Mouse (Mus musculus) testis, adult 2 months (tissue): Measurements from ENCODE around the gene Lrrc8b. TPM values are rescaled to one million over a fixed set of nuclear protein-coding genes. Genes with fewer than 3 reads are reported as not detected.

Experiments used
- H3K27ac ChIP-seq: fragments of 200-500 bp; 2 replicates; pipeline ENCODE4 v1.5.1; 2012; ENCODE audit warnings: low read depth, low read length; ENCODE audit not compliant: control insufficient read depth, insufficient read depth
- H3K27me3 ChIP-seq: fragments of 200-500 bp; 2 replicates; pipeline ENCODE4 v1.6.1; 2012; ENCODE audit warnings: mild to moderate bottlenecking, low read length, moderate library complexity; ENCODE audit not compliant: control insufficient read depth, insufficient read depth
- H3K36me3 ChIP-seq: fragments of 200-500 bp; 2 replicates; pipeline ENCODE4 v1.6.1; 2012; ENCODE audit warnings: mild to moderate bottlenecking, low read length; ENCODE audit not compliant: control insufficient read depth, insufficient read depth
- H3K4me1 ChIP-seq: fragments of 200-500 bp; 2 replicates; pipeline ENCODE4 v1.6.1; 2012; ENCODE audit warnings: low read length; ENCODE audit not compliant: control insufficient read depth, insufficient read depth
- H3K4me3 ChIP-seq: fragments of 200-500 bp; 2 replicates; pipeline ENCODE4 v1.5.1; 2012; ENCODE audit warnings: low read depth, mild to moderate bottlenecking, low read length, moderate library complexity, mixed read lengths; ENCODE audit not compliant: control insufficient read depth
- CTCF ChIP-seq: fragments of 200-500 bp; IDR thresholded peaks from 2 replicates; pipeline ENCODE4 v1.5.1; 2012; ENCODE audit warnings: low read depth, mild to moderate bottlenecking, inconsistent platforms, low read length, moderate library complexity; ENCODE audit not compliant: control insufficient read depth, insufficient read depth, insufficient replicate concordance
- POLR2A ChIP-seq: fragments of 200-500 bp; IDR thresholded peaks from 2 replicates; pipeline ENCODE4 v1.6.1; 2012; ENCODE audit warnings: low read depth, mild to moderate bottlenecking, inconsistent platforms, low read length, moderate library complexity; ENCODE audit not compliant: control insufficient read depth
- polyA plus RNA-seq: library from polyadenylated mRNA; depleted of rRNA; stranded (reverse); fragments of >200 nt; gene quantifications from 2 replicates; pipeline ENCODE4 v1.2.3, GENCODE M21; 2012; rRNA removed

Gene Lrrc8b
- polyA plus RNA-seq, 1 experiment, result 336 TPM

DNA sequence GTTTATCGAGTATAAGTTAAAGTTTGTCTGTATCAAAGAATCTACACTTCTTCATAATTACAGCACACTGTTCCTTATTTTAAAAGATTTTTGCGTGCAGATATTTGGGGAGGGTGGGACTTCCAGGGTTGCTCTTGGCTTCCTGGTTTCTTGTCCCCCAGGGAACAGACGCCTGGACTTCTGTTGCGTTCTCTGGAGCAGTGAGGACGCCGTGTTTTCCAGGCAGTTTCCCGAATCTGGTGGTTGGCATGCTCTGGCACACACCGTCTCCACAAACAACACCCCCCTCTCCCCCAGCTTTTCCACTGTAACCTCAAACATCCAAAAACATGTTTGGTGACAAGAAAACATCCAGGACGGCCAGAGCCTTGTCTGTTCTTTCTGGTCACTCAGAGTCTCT lies 111.2 kb downstream of the Lrrc8b start:
- H3K36me3 ChIP-seq, result no peaks in the 10 kb centered on the region
- TF ChIP-seq CTCF, result no peak
- TF ChIP-seq POLR2A, result no peak
- no peaks in the 10 kb centered on the region for H3K4me1 ChIP-seq
- no peak overlapping the region for H3K4me3 ChIP-seq
- no peaks in the 10 kb centered on the region for H3K27me3 ChIP-seq
- H3K27ac ChIP-seq, result no peak overlapping the region

DNA sequence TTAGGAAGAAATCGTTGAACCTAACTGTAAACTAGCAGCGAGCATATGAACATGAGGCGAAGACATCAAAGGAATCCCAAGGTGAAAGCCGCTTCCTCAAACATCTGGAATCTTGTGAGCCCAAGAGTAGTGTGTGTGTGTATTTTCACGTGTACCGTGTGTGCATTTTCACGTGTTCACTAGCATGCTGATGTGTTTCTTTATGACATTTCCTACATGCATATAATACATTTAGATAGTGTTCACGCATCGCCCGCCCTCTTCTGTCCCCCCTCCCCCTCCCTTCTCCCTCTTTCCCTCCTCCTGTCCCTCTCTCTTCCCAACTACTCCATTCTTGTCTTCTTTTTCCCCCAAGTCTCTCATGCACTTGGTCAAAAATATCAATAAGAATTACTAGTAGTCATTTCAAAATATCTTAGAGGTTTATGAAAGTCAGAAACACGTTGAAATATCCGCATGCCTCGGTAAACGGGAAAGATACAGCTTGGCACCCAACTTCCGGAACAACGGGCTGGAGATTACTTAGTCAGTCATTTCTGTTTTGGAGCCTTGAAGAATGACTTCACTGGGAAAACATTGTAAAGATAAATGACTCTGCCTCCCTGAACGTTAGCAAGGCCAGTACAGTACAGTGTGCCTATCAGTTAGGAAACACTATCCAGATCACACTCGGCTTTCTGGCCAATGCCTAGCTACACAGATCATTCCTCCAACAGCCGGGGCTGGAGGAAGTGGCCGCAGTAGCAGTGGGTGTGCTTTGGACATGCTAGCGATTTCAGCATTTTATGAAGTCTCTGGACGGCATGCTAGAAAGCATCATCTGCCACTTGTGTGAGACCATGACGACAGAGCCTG lies 112.1 kb downstream of the Lrrc8b start:
- no peak for TF ChIP-seq CTCF
- no peak for TF ChIP-seq POLR2A
- Histone ChIP-seq H3K27ac (peak overlapping the region; percentile 40; the same call in 1 of the 2 replicates), H3K4me3 (no peak overlapping the region), H3K4me1 (no peaks in the 10 kb centered on the region), H3K36me3 (no peaks in the 10 kb centered on the region), H3K27me3 (no peaks in the 10 kb centered on the region)

DNA sequence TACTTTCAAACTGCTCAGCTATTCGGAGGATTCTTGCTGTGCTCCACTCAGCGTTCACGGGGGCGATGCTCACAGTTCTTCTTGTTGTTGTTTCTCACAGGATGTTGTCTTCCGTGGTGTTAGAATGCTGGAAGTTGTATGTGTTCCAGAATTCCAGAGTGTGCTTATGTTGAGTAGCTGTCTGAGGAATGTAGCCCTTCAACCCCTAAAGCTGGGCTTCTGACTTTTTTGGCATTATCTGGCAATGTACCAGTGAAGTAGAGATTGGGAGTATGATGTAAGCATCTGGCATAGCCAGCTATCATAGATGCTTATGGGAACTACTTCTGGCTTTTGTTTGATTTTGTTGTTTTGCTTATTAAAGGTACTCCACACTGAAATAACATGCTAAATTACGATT lies 115.0 kb downstream of the Lrrc8b start:
- Histone ChIP-seq H3K27me3 (no peaks in the 10 kb centered on the region), H3K4me3 (no peak overlapping the region), H3K4me1 (no peaks in the 10 kb centered on the region)

DNA sequence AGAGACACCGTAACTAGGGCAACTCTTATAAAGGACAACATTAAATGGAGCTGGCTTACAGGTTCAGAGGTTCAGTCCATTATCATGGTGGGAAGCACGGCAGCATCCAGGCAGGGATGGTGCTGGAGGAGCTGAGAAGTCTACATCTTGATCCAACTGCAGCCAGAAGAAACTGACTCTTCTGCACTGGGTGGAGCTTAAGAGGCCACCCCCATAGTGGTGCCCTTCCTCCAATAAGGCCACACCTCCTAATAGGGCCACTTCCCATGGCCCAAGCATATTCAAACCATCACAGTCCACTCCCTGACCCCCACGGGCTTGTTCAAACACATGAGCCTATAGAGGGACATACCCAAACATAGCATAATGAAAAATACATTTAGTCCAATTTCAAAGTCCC lies 119.6 kb downstream of the Lrrc8b start:
- Histone ChIP-seq H3K4me1 (no peaks in the 10 kb centered on the region), H3K27ac (no peak overlapping the region), H3K36me3 (no peaks in the 10 kb centered on the region), H3K4me3 (no peak overlapping the region), H3K27me3 (no peaks in the 10 kb centered on the region)
- no peak for TF ChIP-seq CTCF
- TF ChIP-seq POLR2A, result no peak

More for the DNA sequence above, 115.0 kb downstream of the Lrrc8b start:
- no peak overlapping the region for H3K27ac ChIP-seq
- TF ChIP-seq POLR2A (no peak), CTCF (no peak)
- no peaks in the 10 kb centered on the region for H3K36me3 ChIP-seq

DNA sequence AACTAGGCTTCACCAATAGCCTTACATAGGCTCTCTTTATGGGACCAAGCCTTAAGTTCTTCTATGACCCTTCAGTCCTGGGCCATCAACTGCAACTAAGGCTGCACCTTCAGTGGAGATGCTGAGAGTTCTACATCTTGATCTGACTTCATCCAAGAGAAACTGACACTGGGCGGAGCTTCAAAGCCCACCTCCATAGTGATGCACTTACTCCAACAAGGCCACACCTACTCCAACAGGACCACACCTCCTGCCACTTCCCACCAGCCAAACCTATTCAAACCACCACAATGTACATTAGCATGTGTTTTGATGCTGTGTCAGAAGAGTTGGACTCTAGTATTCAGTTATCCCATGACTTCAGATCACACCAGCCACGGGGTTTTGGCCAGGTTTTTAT lies 120.6 kb downstream of the Lrrc8b start:
- H3K4me3 ChIP-seq, result no peak overlapping the region
- TF ChIP-seq CTCF, result no peak
- TF ChIP-seq POLR2A, result no peak

DNA sequence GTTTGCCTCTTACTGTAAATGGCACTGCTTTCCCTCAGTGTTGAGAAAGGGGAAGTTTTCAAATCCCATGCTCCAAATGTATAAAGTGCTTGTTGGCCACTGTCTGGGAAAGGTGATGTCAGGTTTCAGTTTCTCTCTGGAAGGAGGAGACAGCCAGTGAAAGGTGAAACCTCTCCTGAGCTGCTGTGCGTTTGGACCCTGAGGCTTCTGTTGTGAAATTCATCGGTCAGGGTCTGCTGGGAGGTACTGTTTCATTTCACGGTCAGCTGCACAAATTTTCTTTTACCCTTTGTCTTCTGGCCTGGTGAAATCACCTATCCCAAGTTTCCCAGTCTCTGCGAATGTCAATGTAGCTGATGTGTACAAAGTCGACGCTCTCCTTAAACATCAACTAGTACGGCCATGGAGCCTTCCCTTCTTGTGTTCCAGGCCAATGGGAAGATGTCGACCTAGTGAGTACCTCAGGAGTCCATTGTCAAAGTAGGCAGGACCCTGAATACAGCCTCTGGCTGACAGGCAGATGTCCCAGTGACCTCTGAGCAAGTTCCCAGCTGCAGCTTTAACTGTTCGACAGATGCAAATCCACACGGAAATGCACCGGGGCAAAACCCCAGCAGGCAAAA lies 121.6 kb downstream of the Lrrc8b start:
- H3K27ac ChIP-seq, result no peak overlapping the region
- H3K4me3 ChIP-seq, result no peak overlapping the region
- no peaks in the 10 kb centered on the region for H3K4me1 ChIP-seq
- no peaks in the 10 kb centered on the region for H3K36me3 ChIP-seq
- TF ChIP-seq POLR2A (no peak), CTCF (no peak)
- H3K27me3 ChIP-seq, result no peaks in the 10 kb centered on the region

More for the DNA sequence above, 120.6 kb downstream of the Lrrc8b start:
- no peaks in the 10 kb centered on the region for H3K27me3 ChIP-seq
- no peak overlapping the region for H3K27ac ChIP-seq
- no peaks in the 10 kb centered on the region for H3K36me3 ChIP-seq
- no peaks in the 10 kb centered on the region for H3K4me1 ChIP-seq

Other genes with a start within 250 kb of the Lrrc8b start
- gene Gbp10, start 176.2 kb upstream of the Lrrc8b start, polyA plus RNA-seq, result 0.18 and 0.27 TPM in 2 replicates
- gene Gm43302, start 122.1 kb upstream of the Lrrc8b start, polyA plus RNA-seq, result 0.14 and 0.22 TPM in 2 replicates
- 0.12 and 0.36 TPM in 2 replicates for gene Gbp6, start 122.1 kb upstream of the Lrrc8b start, polyA plus RNA-seq
- gene Lrrc8c, start 103.6 kb downstream of the Lrrc8b start, polyA plus RNA-seq, result 13.0 and 14.7 TPM in 2 replicates